19 mouse cellular contexts compared by ENCODE assay signal in the genomic region with DNA sequence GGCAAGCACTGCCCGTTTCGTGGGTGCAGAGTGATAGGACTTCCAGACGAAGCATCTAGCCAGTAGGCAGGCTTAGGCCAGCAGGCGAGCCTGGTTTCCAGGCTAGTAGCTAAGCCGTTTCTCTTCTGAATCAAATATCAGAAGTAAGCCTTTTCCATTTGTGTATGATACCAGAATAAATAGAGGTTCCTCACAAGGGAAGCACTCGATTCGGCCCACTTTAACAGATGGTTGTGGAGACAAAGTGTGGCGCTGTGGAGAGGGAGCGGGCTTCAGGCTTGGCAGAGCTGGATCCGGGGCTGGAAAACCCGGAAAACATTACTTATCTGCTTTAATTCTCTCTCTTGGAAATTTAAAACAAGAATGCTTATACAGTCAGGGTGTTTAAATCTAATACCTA. TPM values are rescaled to one million over a fixed set of nuclear protein-coding genes. Genes with fewer than 3 reads are reported as not detected.
DNase-seq lines count a peak whose midpoint lies in the region; ATAC-seq and TF ChIP-seq lines count a peak whose summit lies in the region.
"Had no signal": no experiment of that assay in that cellular context is flagged by ENCODE, and none has a peak within 500 bp of the region (broad histone marks: within the 10 kb centered on the region; RNA-seq: fewer than 3 reads in every experiment).

No protein-coding gene starts in this region.

- H3K4me3 ChIP-seq in midbrain, postnatal 0 days (ENCODE audit: low read depth, low read length), result no peak overlapping the region
- no peak overlapping the region for H3K4me3 ChIP-seq in midbrain, embryonic 11.5 days (ENCODE audit: low read depth, low read length)
- H3K4me3 ChIP-seq in forebrain, postnatal 0 days (ENCODE audit: low read depth, low read length), result no peak overlapping the region
- H3K4me3 ChIP-seq: embryonic facial prominence, embryonic 12.5 days; forebrain, embryonic 15.5 days had no signal

- no peak for ATAC-seq in midbrain, postnatal 0 days (ENCODE audit: low FRiP score)
- ATAC-seq in midbrain, embryonic 11.5 days (ENCODE audit: low FRiP score), result no peak
- no peak for ATAC-seq in forebrain, postnatal 0 days
- ATAC-seq: hindbrain, embryonic 16.5 days had no signal

- H3K9me3 ChIP-seq in midbrain, postnatal 0 days (ENCODE audit: low read length), result no peaks in the 10 kb centered on the region
- H3K9me3 ChIP-seq in midbrain, embryonic 11.5 days (ENCODE audit: control insufficient read depth, low read length), result no peaks in the 10 kb centered on the region
- no peaks in the 10 kb centered on the region for H3K9me3 ChIP-seq in forebrain, postnatal 0 days (ENCODE audit: low read length)
- H3K9me3 ChIP-seq: embryonic facial prominence, embryonic 12.5 days; forebrain, embryonic 15.5 days had no signal

- no peaks in the 10 kb centered on the region for H3K36me3 ChIP-seq in midbrain, postnatal 0 days (ENCODE audit: insufficient read depth, low read length)
- no peaks in the 10 kb centered on the region for H3K36me3 ChIP-seq in midbrain, embryonic 11.5 days (ENCODE audit: control insufficient read depth, insufficient read depth, low read length)
- no peaks in the 10 kb centered on the region for H3K36me3 ChIP-seq in forebrain, postnatal 0 days (ENCODE audit: insufficient read depth)
- H3K36me3 ChIP-seq: embryonic facial prominence, embryonic 12.5 days; forebrain, embryonic 15.5 days had no signal

- no peak for TF ChIP-seq CTCF in midbrain, postnatal 0 days (IDR thresholded peaks at IDR 0.05)
- TF ChIP-seq CTCF in forebrain, postnatal 0 days (IDR thresholded peaks at IDR 0.05; ENCODE audit: low read depth), result no peak

- H3K27ac ChIP-seq in midbrain, postnatal 0 days (ENCODE audit: low read depth, low read length), result peak overlapping the region; percentile 51; the same call in 1 of the 2 replicates
- no peak overlapping the region for H3K27ac ChIP-seq in midbrain, embryonic 11.5 days (ENCODE audit: low read depth, low read length)
- H3K27ac ChIP-seq in forebrain, postnatal 0 days (ENCODE audit: low read depth, low read length), result no peak overlapping the region
- H3K27ac ChIP-seq: embryonic facial prominence, embryonic 12.5 days; forebrain, embryonic 15.5 days; kidney, postnatal 0 days; macrophage had no signal

- no peaks in the 10 kb centered on the region for H3K27me3 ChIP-seq in midbrain, postnatal 0 days (ENCODE audit: insufficient read depth, low read length)
- no peaks in the 10 kb centered on the region for H3K27me3 ChIP-seq in midbrain, embryonic 11.5 days (ENCODE audit: control insufficient read depth, insufficient read depth, low read length)
- H3K27me3 ChIP-seq in forebrain, postnatal 0 days (ENCODE audit: insufficient read depth, low read length), result no peaks in the 10 kb centered on the region
- H3K27me3 ChIP-seq: embryonic facial prominence, embryonic 12.5 days; forebrain, embryonic 15.5 days had no signal

- H3K4me1 ChIP-seq in midbrain, postnatal 0 days (ENCODE audit: insufficient read depth, low read length), result no peaks in the 10 kb centered on the region
- peaks cover 4% of the 10 kb centered on the region; the same call in 1 of the 2 replicates for H3K4me1 ChIP-seq in midbrain, embryonic 11.5 days (ENCODE audit: control insufficient read depth, insufficient read depth, low read length)
- 0 out of 2 replicates have a peak, but pooled peaks cover 9% of the 10 kb centered on the region for H3K4me1 ChIP-seq in forebrain, postnatal 0 days (ENCODE audit: insufficient read depth)

- WGBS in midbrain, postnatal 0 days, result 71% methylated on average over 11 of the region's 11 CpGs
- 89% methylated on average over 11 of the region's 11 CpGs for WGBS in midbrain, embryonic 11.5 days
- 54% methylated on average over 11 of the region's 11 CpGs for WGBS in forebrain, postnatal 0 days

- no peak overlapping the region for H3K9ac ChIP-seq in midbrain, postnatal 0 days (replicated peaks; ENCODE audit: low read length, poor library complexity, severe bottlenecking)
- no peak overlapping the region for H3K9ac ChIP-seq in midbrain, embryonic 11.5 days (ENCODE audit: low read length)
- H3K9ac ChIP-seq in forebrain, postnatal 0 days, result no peak overlapping the region
- H3K9ac ChIP-seq: embryonic facial prominence, embryonic 12.5 days; forebrain, embryonic 15.5 days had no signal

- no peak for DNase-seq in midbrain, postnatal 0 days (ENCODE audit: low spot score)
- no peak for DNase-seq in midbrain, embryonic 11.5 days (ENCODE audit: low spot score, missing footprints)
- peak; percentile 49 to 65 for DNase-seq in frontal cortex, postnatal 36 days (ENCODE audit: low spot score in 2 of 2)
- peak; percentile 28 to 63 for DNase-seq in left cerebral cortex, adult 9 months (ENCODE audit: low spot score in 2 of 2)
- DNase-seq in telencephalon, adult 2 months (ENCODE audit: low read depth, low spot score), result peak; percentile 55
- DNase-seq in forebrain, postnatal 0 days, result no peak
- no peak for DNase-seq in retina, postnatal 1 day
- DNase-seq: adrenal gland, postnatal 36 days; cerebellum, adult 9-10 months; gastrocnemius, postnatal 25 days; heart, postnatal 10 days; kidney, adult 11 months; liver; lung, adult 2 months had no signal

- H3K4me2 ChIP-seq in midbrain, postnatal 0 days (ENCODE audit: low read depth, low read length, poor library complexity, severe bottlenecking), result no peak overlapping the region
- H3K4me2 ChIP-seq in midbrain, embryonic 11.5 days, result no peak overlapping the region
- H3K4me2 ChIP-seq in forebrain, postnatal 0 days (ENCODE audit: low read depth), result no peak overlapping the region
- H3K4me2 ChIP-seq: embryonic facial prominence, embryonic 12.5 days; forebrain, embryonic 15.5 days had no signal

RNA-seq across cellular contexts. Expression of a gene that starts 27.1 kb away (rescaled TPM):
- 148 and 156 TPM in 2 replicates for total RNA-seq in midbrain, postnatal 0 days (2014; rRNA removed)
- polyA plus RNA-seq in midbrain, postnatal 0 days (2015; fragmentation: Nextera tagmentation; extraction: Ambion mirVana), result 167 and 170 TPM in 2 replicates
- 164 and 167 TPM in 2 replicates for polyA plus RNA-seq in midbrain, embryonic 11.5 days (2014; fragmentation: Nextera tagmentation; extraction: Ambion mirVana)
- 167 and 234 TPM in 2 replicates for total RNA-seq in forebrain, postnatal 0 days (2014; rRNA removed)
- 249 and 268 TPM in 2 replicates for polyA plus RNA-seq in forebrain, postnatal 0 days (2015; fragmentation: Nextera tagmentation; extraction: Ambion mirVana)

Comparison
In these comparisons a context has a peak if more than half of its experiments do, and no peak if none do; other contexts are left out.
1. DNase-seq: peak in frontal cortex, postnatal 36 days (2 of 2), left cerebral cortex, adult 9 months (2 of 2) and telencephalon, adult 2 months (single experiment); none in midbrain, postnatal 0 days (single experiment), midbrain, embryonic 11.5 days (single experiment), forebrain, postnatal 0 days (single experiment) and retina, postnatal 1 day (single experiment).